Mouse (Mus musculus) erythroblast, adult 5-6 weeks (primary cell): ENCODE measurements around the gene 2900092C05Rik. TPM values are rescaled to one million over a fixed set of nuclear protein-coding genes. Genes with fewer than 3 reads are reported as not detected.

Source experiments
- ATAC-seq: replicated peaks from 2 replicates; pipeline ENCODE4 v1.8.0; 2016; ENCODE audit warnings: moderate number of reproducible peaks, mild to moderate bottlenecking, moderate TSS enrichment, inconsistent platforms; ENCODE audit not compliant: poor library complexity, low FRiP score, severe bottlenecking
- total RNA-seq, 2 experiments: library from RNA; stranded (forward) in 1 of 2; stranded (reverse) in 1 of 2; fragments of 150-400 nt in 1 of 2; fragments of 200-764, 138-1000 nt in 1 of 2; gene quantifications; 2 replicates each; pipeline versions ENCODE4 v1.2.3 to v1.2.4; 2015 to 2017; ENCODE audit warnings: low replicate concordance in 2 of 2

The 2900092C05Rik gene
- total RNA-seq (2015; ENCODE audit: low replicate concordance) = not detected in 2 replicates
- total RNA-seq (2017; ENCODE audit: low replicate concordance) = not detected in 2 replicates

DNA sequence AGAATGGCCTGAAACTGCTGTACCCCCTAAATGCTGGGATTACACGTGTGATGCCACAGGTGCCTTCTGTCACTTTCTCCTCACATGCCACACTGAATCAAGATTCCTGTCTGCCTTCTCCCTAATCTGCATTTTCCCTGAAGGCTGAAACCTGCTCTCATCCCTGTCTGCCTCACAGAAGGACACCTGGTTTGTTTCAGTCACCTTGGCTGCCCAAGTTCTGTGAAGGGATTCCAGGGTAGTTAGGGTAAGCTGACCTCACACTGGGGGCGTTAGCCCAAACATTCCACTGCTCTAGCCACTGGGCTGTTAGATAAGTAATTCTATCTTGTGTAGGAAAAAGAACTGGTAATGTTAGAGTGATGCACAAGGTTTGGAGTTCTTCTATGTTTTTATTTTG is at the start of gene 2900092C05Rik:
TSS of gene 2900092C05Rik (plus strand) at position 301 of the 400 bp plus-strand sequence.
- no peak for ATAC-seq

DNA sequence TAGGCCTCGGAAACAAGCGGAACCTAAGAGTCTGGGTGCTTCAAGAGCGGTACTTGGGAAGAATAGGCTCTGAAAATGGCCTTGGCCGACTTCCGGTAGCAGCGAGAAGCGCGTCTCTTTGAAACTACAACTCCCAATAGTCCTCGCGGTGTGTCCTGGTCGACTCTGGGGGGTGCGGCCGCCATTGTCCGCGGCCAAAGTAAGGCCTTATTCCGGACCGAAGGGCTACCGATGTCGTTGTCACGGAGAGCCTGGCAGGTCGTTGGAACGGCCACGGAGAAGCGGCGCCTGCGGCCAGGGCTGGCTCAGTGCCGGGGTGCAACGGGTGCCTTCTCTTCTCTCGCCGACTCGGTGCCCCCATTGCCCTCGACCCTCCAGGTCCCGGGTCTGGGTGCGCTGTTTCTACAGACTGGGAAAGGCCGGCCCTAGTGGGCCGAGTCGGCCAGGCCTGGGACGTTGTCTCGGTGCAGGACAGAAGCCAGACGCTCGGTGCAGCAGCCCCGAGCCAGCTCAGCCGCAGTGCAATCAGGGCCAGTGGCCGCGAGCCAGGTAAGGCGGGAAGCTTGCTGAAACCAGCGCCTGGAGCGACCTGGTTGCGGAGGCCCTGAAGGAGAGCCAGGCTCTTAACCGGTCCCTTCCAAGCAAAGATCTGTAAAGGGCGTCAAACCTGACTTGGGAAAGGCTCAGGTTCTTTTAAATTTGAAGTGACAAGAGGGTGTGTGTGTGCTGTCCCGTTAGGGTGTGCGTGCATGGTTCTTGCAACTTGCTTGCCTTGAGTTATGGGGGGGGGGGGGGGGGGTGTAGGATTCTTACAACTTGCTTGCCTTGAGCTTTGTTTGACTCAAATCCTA is 33.9 kb upstream of the 2900092C05Rik start, which contains the start of gene Zfp606:
TSS of gene Zfp606 (plus strand) at position 136 of the 851 bp plus-strand sequence.
- no peak for ATAC-seq

DNA sequence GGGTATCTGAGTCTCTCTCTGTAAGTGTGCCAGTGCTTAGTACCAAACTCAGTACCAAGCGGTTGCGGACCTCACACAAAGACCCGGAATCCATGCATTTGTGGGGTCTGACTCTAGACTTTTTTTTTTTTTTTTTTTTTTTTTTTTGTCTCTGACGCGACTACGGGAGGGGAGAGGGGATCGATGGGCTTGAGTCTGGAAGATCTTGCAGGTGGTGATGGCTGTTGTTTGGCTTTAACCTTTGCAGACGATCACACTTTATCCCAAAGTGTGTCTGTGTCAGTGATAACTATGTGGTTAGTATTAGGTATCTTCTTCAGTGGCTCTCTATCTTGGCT is 33.3 kb upstream of the 2900092C05Rik start:
- ATAC-seq = no peak

DNA sequence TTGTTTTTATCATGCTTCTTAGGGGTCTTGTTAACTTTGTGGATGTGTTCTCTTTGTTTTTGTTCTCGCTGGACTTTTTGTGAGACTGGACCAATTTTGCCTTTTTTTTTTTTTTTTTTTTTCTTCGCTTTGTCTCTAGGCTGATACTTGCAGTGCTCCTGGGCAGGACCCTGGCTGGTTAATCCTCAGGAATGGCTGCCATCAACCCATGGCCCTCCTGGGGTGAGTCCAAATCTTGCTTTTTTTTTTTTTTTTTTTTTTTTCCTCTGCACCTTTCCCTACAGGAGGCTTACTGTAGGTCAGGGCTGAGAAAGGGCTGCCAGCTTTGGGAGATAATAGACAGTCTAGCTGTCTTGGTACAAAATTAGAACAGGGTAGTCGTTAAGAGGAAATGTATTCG is 32.8 kb upstream of the 2900092C05Rik start:
- no peak for ATAC-seq

DNA sequence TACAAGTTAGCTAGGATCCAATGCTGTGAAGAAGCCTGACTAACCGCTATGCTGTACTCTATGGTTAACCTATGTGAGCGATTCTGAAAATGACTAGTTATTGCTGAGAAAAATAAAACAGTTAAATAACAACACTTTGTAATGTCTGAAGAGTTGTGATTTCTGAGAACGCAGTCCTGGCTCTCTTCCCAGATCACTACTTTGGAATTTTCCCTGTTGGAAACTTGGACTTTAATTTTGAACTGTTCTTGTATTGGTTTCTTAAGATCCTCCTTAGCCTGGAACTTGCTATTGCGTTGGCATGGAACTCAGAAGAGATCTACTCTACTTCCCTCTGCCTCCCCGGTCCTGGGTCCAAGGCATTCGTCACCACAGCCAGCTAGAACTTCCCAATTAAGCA is 28.5 kb upstream of the 2900092C05Rik start:
- no peak for ATAC-seq

DNA sequence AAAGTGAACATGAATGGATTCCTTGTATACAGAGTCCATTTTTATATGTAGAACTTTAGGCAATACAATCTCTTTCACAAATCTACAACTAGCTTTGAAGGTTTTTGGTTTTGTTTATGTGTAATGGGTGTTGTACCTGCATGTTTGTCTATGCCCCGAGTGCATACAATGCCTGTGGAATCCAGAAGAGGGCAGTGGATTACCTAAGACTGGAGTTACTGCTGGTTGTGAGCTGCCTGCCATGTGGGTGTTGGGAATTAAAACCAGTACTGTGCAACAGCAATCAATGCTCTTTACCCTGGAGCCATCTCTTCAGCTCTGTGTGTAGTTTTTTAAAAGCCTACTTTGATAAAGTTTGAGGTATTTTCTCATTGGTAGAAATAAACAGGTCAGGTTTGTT is 26.4 kb upstream of the 2900092C05Rik start:
- ATAC-seq = no peak

DNA sequence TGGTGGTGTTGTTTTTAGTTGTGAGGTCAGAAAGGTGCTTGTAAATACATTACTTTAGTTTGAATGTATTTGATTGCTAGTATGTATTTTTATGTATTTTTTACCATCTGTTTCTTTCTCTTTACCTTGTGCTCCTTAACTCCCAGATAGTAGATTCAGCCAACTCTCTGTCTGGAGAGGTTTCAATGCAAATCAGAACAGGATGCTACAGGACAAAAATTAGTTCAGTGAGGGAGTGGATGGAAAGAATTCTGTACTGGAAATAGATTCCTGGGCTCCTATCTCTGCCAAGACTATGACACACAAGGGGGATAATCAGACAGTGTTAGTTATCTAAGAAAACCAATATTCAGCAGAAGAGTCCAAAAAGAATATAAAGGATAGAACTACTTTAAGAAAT is 25.6 kb upstream of the 2900092C05Rik start:
- no peak for ATAC-seq

DNA sequence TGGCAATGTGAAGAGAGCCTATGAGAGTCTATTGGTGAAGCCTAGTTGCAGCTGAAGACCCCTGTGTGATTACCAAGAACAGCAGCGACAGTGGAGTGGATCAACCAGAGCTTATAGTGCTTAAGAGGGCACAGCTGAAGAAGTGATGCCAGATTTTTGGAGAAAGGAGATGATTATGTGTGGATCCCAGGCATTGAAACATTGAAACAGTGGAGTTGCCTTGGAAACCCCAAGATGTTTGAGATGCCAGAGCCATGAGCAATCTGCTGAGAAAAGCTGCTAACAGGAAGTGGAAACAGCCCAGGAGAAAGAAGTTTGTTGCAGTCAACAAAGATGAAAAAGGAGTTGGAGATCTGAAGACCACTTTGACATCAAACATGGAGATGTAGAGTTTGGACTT is 1.4 kb upstream of the 2900092C05Rik start:
- ATAC-seq = no peak

Other genes starting within 250 kb of the 2900092C05Rik start
- not detected in 2 replicates for gene Vmn1r81, start 244.2 kb upstream of the 2900092C05Rik start, total RNA-seq (2015; ENCODE audit: low replicate concordance)
- gene Vmn1r81, start 244.2 kb upstream of the 2900092C05Rik start, total RNA-seq (2017; ENCODE audit: low replicate concordance) = 0.14 and 0.17 TPM in 2 replicates
- not detected in 2 replicates for gene Vmn1r82, start 212.1 kb upstream of the 2900092C05Rik start, total RNA-seq (2015; ENCODE audit: low replicate concordance)
- not detected in 2 replicates for gene Vmn1r82, start 212.1 kb upstream of the 2900092C05Rik start, total RNA-seq (2017; ENCODE audit: low replicate concordance)
- not detected in 2 replicates for gene Vmn1r83, start 183.0 kb upstream of the 2900092C05Rik start, total RNA-seq (2015; ENCODE audit: low replicate concordance)
- gene Vmn1r83, start 183.0 kb upstream of the 2900092C05Rik start, total RNA-seq (2017; ENCODE audit: low replicate concordance) = not detected in 2 replicates
- not detected in 2 replicates for gene Vmn1r84, start 143.2 kb upstream of the 2900092C05Rik start, total RNA-seq (2015; ENCODE audit: low replicate concordance)
- gene Vmn1r84, start 143.2 kb upstream of the 2900092C05Rik start, total RNA-seq (2017; ENCODE audit: low replicate concordance) = not detected in 2 replicates
- gene Zfp551, start 89.8 kb upstream of the 2900092C05Rik start, total RNA-seq (2015; ENCODE audit: low replicate concordance) = not detected in 2 replicates
- not detected in 2 replicates for gene Zfp551, start 89.8 kb upstream of the 2900092C05Rik start, total RNA-seq (2017; ENCODE audit: low replicate concordance)
- 0.19 and 4.4 TPM in 2 replicates for gene Zfp606, start 34.2 kb upstream of the 2900092C05Rik start, total RNA-seq (2015; ENCODE audit: low replicate concordance)
- 1.4 and 2.6 TPM in 2 replicates for gene Zfp606, start 34.2 kb upstream of the 2900092C05Rik start, total RNA-seq (2017; ENCODE audit: low replicate concordance)
- gene Vmn2r53, start 96.3 kb downstream of the 2900092C05Rik start, total RNA-seq (2015; ENCODE audit: low replicate concordance) = not detected in 2 replicates
- 0.09 and 0.28 TPM in 2 replicates for gene Vmn2r53, start 96.3 kb downstream of the 2900092C05Rik start, total RNA-seq (2017; ENCODE audit: low replicate concordance)
- not detected in 2 replicates for gene Vmn2r54, start 127.8 kb downstream of the 2900092C05Rik start, total RNA-seq (2015; ENCODE audit: low replicate concordance)
- gene Vmn2r54, start 127.8 kb downstream of the 2900092C05Rik start, total RNA-seq (2017; ENCODE audit: low replicate concordance) = not detected in 2 replicates
- not detected in 2 replicates for gene Vmn2r55, start 172.5 kb downstream of the 2900092C05Rik start, total RNA-seq (2015; ENCODE audit: low replicate concordance)
- gene Vmn2r55, start 172.5 kb downstream of the 2900092C05Rik start, total RNA-seq (2017; ENCODE audit: low replicate concordance) = not detected in 2 replicates
- gene Vmn2r56, start 222.5 kb downstream of the 2900092C05Rik start, total RNA-seq (2015; ENCODE audit: low replicate concordance) = not detected in 2 replicates
- not detected in 2 replicates for gene Vmn2r56, start 222.5 kb downstream of the 2900092C05Rik start, total RNA-seq (2017; ENCODE audit: low replicate concordance)